Mouse (Mus musculus) cortical plate, adult 2 months (tissue): ENCODE measurements at regions not wholly inside any gene's neighbourhood (a gene's known extent, or its start where the extent isn't known, plus 50 kb on each side); places are given as distances from the start of the nearest gene placed in this dataset.

ENCODE experiments used
- CTCF ChIP-seq: fragments of 200-500 bp; IDR thresholded peaks from 2 replicates; pipeline ENCODE4 v1.5.1; 2011; ENCODE audit warnings: mild to moderate bottlenecking, control low read depth, low read length; ENCODE audit not compliant: insufficient read depth; ENCODE audit errors: extremely low read depth
- POLR2A ChIP-seq: fragments of 200-500 bp; IDR thresholded peaks from 2 replicates; pipeline ENCODE4 v1.6.1; 2011; ENCODE audit warnings: mild to moderate bottlenecking, low read length, control low read depth; ENCODE audit not compliant: insufficient read depth; ENCODE audit errors: extremely low read depth

GRCm38 (mm10) chr1:52306892-52307291 lies 73.9 kb upstream of the Gls start:
- TF ChIP-seq POLR2A (no peak), CTCF (peak; percentile 24; the same call in 1 of the 2 replicates)
